Mouse (Mus musculus): ENCODE measurements at regions not wholly inside any gene's neighbourhood (a gene's known extent, or its start where the extent isn't known, plus 50 kb on each side); places are given as distances from the start of the nearest gene placed in this dataset.

DNA sequence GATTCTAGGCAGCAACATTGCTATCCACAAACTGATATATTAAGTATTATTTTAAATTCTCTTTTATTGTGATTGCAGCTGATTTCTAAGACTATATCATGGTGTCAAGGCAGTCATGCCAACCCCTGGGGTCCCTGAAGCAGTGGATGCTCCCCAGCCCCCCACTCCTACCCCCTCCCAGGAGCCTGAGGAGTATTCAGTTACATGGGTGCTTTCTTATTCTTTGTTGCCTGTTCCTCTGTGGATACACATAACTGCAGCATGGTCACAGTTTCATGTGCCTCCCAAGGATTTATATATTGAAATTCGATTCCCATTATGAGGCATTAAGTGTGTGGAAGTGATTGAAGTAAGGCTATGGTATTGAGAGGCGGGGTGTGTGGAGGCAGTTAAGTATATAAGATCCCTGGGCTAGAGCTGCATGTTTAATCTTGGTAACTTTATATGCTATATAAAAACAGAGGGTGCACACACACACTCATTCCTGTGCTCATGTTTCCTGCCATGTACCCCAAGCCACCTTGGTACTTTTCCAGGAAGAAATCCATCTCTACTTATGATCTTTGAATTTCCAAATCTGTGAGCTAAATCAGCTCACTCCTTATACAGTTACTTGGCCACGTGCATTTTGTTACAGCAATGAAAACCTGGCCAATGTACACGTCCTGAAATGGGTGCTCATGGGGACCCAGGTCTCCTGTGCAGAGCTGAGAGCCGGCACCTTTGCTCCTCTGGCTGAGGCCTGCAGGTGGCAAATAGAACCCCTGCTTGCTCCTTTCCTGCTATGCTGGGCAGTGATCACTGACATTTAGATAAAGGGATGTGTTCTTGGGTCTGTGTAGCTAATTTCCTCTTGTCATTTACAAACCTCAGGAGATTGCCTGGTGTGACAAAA, 259.0 kb downstream of the Nek10 start:
- 62% methylated on average over 5 of the region's 5 CpGs for whole genome bisulfite sequencing
- no peaks in the 10 kb centered on the region for H3K36me3 ChIP-seq (ENCODE audit: insufficient read depth)
- DNase-seq, result no peak
- ATAC-seq, result no peak
- H3K4me2 ChIP-seq (ENCODE audit: low read depth), result no peak overlapping the region
- no peaks in the 10 kb centered on the region for H3K4me1 ChIP-seq (ENCODE audit: insufficient read depth)
- TF ChIP-seq CTCF (IDR thresholded peaks at IDR 0.05; ENCODE audit: low read depth), result no peak
- no peak overlapping the region for H3K27ac ChIP-seq (ENCODE audit: low read depth, low read length)
- H3K27me3 ChIP-seq (ENCODE audit: insufficient read depth, low read length), result no peaks in the 10 kb centered on the region
- H3K9me3 ChIP-seq (ENCODE audit: low read length), result no peaks in the 10 kb centered on the region
- H3K9ac ChIP-seq, result no peak overlapping the region
- H3K4me3 ChIP-seq (ENCODE audit: low read depth, low read length), result no peak overlapping the region

DNA sequence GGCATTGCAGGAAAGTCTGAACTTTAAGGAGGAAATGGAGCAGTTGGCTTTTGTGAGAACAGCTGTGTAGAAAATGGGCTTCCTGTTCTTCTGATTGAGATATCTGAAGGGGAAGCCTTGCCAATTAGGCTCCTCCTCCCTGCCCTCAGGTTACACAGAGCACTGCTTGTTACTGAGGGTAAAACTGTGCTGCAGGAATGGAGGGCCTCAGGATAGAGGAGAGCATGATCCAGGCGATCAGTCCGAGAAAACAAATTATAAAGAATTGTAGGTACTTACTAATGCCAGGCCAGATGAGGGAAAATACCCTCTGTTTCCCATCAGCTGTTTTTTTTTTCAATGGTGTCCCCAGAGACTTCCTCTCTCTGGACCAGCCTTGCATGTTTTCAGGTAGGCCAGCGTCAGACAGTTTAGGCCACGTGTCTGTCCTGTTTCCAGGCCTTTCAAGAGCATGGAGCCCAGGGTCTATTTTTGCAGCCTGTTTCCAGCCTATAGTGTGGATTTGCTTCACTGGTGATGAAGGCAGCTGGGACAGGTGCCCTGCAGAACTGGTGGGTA, 259.7 kb downstream of the Nek10 start:
- no peak for ATAC-seq
- Histone ChIP-seq H3K27ac (ENCODE audit: low read depth, low read length) (no peak overlapping the region), H3K9ac (no peak overlapping the region), H3K36me3 (ENCODE audit: insufficient read depth) (no peaks in the 10 kb centered on the region), H3K4me2 (ENCODE audit: low read depth) (no peak overlapping the region), H3K27me3 (ENCODE audit: insufficient read depth, low read length) (no peaks in the 10 kb centered on the region), H3K4me3 (ENCODE audit: low read depth, low read length) (no peak overlapping the region), H3K9me3 (ENCODE audit: low read length) (no peaks in the 10 kb centered on the region), H3K4me1 (ENCODE audit: insufficient read depth) (no peaks in the 10 kb centered on the region)
- DNase-seq, result no peak
- TF ChIP-seq CTCF (IDR thresholded peaks at IDR 0.05; ENCODE audit: low read depth), result no peak
- WGBS, result 58% methylated on average over 4 of the region's 4 CpGs

DNA sequence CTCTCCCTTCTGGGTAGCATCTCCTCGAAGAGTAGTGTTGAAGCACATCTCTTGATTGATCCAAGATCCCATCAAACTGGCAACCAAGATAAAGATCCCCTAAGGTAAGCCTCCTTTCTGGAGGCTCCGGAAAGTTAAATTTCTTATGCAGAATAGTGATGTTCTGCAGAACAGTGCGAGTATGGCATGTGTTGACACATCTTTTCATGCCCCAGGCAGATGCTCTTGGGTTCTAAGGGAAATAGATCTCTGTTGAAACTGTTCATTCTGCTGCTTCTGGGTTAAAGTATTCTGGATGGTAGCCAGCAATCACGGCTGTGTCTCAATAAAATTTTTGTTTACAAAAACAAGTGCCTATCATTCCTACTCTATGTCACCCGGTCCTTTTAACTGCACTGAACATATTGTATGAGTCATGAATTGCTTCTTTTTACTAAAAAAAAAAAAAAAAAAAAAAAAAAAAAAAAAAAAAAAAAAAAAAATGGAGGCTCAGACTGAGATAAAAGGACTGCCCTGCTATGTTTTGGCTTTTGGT, 261.8 kb downstream of the Nek10 start:
- no peaks in the 10 kb centered on the region for H3K36me3 ChIP-seq (ENCODE audit: insufficient read depth)
- no peak for TF ChIP-seq CTCF (IDR thresholded peaks at IDR 0.05; ENCODE audit: low read depth)
- no peaks in the 10 kb centered on the region for H3K9me3 ChIP-seq (ENCODE audit: low read length)
- no peak overlapping the region for H3K4me3 ChIP-seq (ENCODE audit: low read depth, low read length)
- no peaks in the 10 kb centered on the region for H3K27me3 ChIP-seq (ENCODE audit: insufficient read depth, low read length)
- DNase-seq (peak; percentile 35), ATAC-seq (peak; percentile 57; the same call in 1 of the 2 replicates)
- 44% methylated on average over 5 of the region's 5 CpGs for WGBS
- no peaks in the 10 kb centered on the region for H3K4me1 ChIP-seq (ENCODE audit: insufficient read depth)
- no peak overlapping the region for H3K4me2 ChIP-seq (ENCODE audit: low read depth)
- H3K9ac ChIP-seq, result no peak overlapping the region
- no peak overlapping the region for H3K27ac ChIP-seq (ENCODE audit: low read depth, low read length)

DNA sequence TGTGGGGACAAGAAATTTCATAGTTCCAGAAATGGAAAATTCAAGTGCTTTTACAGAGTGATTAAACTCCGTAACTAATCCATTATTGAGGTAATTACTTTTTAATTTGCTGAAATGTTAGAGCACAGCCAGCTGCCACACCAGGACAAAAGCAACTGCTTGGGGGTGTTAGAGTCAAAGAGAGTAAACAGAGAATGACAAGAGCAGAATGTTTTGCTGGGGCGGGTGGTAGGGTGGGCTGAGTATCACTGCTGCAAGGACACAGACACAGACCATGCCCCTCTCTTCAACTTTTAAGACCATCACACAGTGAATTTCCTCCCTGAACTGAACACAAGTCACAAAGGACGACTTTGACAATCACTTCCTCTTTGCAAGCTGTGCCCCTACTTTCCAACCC, 272.7 kb downstream of the Nek10 start:
- Histone ChIP-seq H3K27me3 (ENCODE audit: insufficient read depth, low read length) (no peaks in the 10 kb centered on the region), H3K4me3 (ENCODE audit: low read depth, low read length) (no peak overlapping the region), H3K27ac (ENCODE audit: low read depth, low read length) (no peak overlapping the region), H3K9ac (no peak overlapping the region), H3K36me3 (ENCODE audit: insufficient read depth) (no peaks in the 10 kb centered on the region), H3K4me1 (ENCODE audit: insufficient read depth) (no peaks in the 10 kb centered on the region), H3K4me2 (ENCODE audit: low read depth) (no peak overlapping the region), H3K9me3 (ENCODE audit: low read length) (no peaks in the 10 kb centered on the region)
- no peak for TF ChIP-seq CTCF (IDR thresholded peaks at IDR 0.05; ENCODE audit: low read depth)
- 37% methylated on average over 3 of the region's 3 CpGs for WGBS
- ATAC-seq, result no peak
- no peak for DNase-seq

DNA sequence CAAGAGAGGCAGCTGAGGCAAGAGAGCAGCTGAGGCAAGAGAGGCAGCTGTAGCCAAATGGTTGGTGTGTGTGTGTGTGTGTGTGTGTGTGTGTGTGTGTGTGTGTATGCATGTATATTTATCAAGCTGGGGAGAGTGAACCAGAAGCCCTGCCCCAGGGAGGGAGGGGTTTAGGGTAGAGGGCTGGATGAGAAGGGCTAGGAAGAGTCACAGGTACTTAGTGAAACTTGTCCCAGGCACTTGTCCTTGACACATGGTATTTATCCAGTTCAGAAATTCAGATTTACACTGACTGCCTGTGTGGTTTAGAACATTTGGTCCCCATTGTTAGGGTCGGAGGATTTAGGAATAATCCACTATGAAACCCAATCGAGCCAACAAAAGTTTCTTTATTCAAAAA, 279.7 kb downstream of the Nek10 start:
- Histone ChIP-seq H3K4me1 (ENCODE audit: insufficient read depth) (no peaks in the 10 kb centered on the region), H3K36me3 (ENCODE audit: insufficient read depth) (no peaks in the 10 kb centered on the region), H3K9me3 (ENCODE audit: low read length) (no peaks in the 10 kb centered on the region), H3K9ac (no peak overlapping the region), H3K4me2 (ENCODE audit: low read depth) (no peak overlapping the region), H3K27me3 (ENCODE audit: insufficient read depth, low read length) (no peaks in the 10 kb centered on the region), H3K4me3 (ENCODE audit: low read depth, low read length) (no peak overlapping the region), H3K27ac (ENCODE audit: low read depth, low read length) (no peak overlapping the region)
- DNase-seq (no peak), ATAC-seq (no peak)
- WGBS, result 56% methylated on average over 2 of the region's 2 CpGs
- no peak for TF ChIP-seq CTCF (IDR thresholded peaks at IDR 0.05; ENCODE audit: low read depth)

DNA sequence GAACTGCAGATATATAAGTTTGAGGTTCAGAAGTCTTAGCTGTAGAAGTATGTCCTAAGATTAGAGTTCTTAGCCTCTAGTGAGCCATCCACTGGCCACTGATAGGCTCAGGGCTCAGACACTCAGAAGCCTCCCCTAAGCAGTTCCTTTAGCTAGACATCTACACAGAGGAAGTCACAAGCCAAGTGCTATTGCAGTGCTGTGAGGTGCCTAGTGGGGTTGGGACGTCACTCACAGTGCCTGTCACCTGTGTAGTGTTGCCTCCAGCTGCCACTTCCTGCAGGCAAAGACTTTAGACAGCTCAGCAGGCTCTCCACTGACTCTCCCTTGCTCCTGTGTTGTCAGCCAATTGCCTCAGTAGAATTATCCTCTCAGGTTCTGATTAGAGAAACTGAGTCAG, 280.6 kb downstream of the Nek10 start:
- DNase-seq (no peak), ATAC-seq (no peak)
- H3K4me3 ChIP-seq (ENCODE audit: low read depth, low read length), result no peak overlapping the region
- H3K36me3 ChIP-seq (ENCODE audit: insufficient read depth), result no peaks in the 10 kb centered on the region
- 46% methylated on average over 1 of the region's 1 CpGs for WGBS
- H3K4me1 ChIP-seq (ENCODE audit: insufficient read depth), result no peaks in the 10 kb centered on the region
- H3K27ac ChIP-seq (ENCODE audit: low read depth, low read length), result no peak overlapping the region
- H3K27me3 ChIP-seq (ENCODE audit: insufficient read depth, low read length), result no peaks in the 10 kb centered on the region
- no peak for TF ChIP-seq CTCF (IDR thresholded peaks at IDR 0.05; ENCODE audit: low read depth)
- no peak overlapping the region for H3K9ac ChIP-seq
- no peaks in the 10 kb centered on the region for H3K9me3 ChIP-seq (ENCODE audit: low read length)
- H3K4me2 ChIP-seq (ENCODE audit: low read depth), result no peak overlapping the region

DNA sequence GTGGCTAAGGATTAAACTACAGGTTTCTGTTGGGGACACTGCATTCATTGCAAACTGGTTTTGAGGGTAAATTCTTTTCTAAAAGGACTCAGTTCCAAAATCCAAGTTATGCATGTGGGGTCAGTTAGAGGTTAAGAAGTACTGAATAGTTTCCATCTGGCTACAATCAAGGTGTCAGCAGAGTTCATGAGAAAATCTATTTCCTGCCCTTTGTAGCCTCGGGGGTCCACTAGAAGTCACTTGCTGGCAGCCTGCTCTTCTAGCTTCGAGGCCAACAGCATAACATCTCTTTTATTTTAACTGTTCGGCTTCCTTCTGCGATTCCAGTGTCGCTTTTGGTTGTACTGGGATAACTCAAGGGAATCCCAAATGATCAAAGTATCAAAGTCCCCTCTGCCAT, 283.8 kb downstream of the Nek10 start:
- H3K4me2 ChIP-seq (ENCODE audit: low read depth), result no peak overlapping the region
- no peaks in the 10 kb centered on the region for H3K36me3 ChIP-seq (ENCODE audit: insufficient read depth)
- no peak overlapping the region for H3K9ac ChIP-seq
- no peaks in the 10 kb centered on the region for H3K9me3 ChIP-seq (ENCODE audit: low read length)
- TF ChIP-seq CTCF (IDR thresholded peaks at IDR 0.05; ENCODE audit: low read depth), result no peak
- no peak for ATAC-seq
- H3K27me3 ChIP-seq (ENCODE audit: insufficient read depth, low read length), result no peaks in the 10 kb centered on the region
- no peaks in the 10 kb centered on the region for H3K4me1 ChIP-seq (ENCODE audit: insufficient read depth)
- no peak for DNase-seq
- H3K27ac ChIP-seq (ENCODE audit: low read depth, low read length), result no peak overlapping the region
- no peak overlapping the region for H3K4me3 ChIP-seq (ENCODE audit: low read depth, low read length)
- WGBS, result 71% methylated on average over 5 of the region's 5 CpGs
